Mouse (Mus musculus) ovary, postnatal 36 days (tissue): ENCODE results near the gene Apc2.
"Not testable (repeated sequence)": the region's sequence is repeated elsewhere in the genome, so short reads cannot be mapped to it uniquely, and the experiment has no call there.

Experiments used
- DNase-seq: peaks from one replicate; pipeline ENCODE4 v3.0.0; 2022; ENCODE audit warnings: low spot score, mixed read lengths

The Apc2 gene

DNA sequence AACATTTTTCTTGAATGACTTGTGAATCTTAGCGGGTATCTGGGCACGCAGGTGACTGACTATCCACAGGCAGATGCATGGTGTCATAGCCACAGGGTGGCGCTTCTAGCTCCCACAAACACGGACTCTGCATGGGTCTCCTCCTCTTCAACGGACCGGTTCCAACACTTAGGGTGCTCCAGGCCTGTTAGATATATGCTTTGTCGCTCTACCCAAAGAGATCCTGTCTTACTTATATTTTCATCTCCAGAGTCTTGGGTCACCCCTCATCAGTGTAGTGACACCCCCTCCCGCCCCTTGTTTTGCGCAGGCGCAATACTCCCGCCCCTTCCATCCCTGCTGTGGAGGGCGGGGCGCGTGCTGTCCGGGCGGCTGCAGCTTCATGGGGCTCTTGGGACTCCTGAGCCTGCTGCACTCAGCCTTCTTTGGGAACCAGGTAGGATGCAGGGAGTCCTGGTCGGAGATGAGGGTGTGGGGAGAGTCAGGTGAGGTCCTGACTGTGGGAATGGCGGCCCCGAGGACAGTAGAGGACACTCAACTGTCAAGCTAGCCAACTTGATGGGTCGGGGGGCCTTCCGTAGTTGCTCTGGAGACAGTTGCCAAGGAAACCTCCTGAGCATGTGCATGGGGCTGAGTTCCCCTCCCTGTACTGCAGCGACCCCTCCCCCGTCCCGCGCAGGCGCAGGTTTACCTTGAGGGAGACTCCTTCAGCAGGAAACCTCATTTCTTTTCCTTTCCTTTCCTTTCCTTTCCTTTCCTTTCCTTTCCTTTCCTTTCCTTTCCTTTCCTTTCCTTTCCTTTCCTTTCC is at the start of gene Apc2:
Gene Apc2, plus strand, starts transcription at position 360 of the 808 bp plus-strand sequence.
- DNase-seq, result peak; percentile 71

DNA sequence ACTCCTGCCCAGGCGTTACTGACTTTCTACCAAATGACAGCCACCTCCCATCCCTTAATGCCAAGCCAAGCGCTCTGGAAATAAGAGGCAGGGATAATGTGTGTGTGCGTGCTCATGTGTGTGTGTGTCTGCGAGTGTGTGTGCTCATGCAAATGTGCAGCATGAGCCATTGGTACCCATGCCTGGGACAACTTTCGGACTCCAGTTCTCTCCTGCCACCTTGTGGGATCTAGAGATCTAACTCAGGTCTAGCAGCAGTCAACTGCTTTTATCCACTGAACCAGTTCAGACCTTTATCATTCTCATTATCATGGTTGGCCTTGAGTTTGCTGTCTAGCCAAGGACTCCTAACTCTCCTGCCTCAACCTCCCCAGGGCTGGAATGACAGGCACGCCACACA is 47.9 kb upstream of the Apc2 start:
- no peak for DNase-seq

DNA sequence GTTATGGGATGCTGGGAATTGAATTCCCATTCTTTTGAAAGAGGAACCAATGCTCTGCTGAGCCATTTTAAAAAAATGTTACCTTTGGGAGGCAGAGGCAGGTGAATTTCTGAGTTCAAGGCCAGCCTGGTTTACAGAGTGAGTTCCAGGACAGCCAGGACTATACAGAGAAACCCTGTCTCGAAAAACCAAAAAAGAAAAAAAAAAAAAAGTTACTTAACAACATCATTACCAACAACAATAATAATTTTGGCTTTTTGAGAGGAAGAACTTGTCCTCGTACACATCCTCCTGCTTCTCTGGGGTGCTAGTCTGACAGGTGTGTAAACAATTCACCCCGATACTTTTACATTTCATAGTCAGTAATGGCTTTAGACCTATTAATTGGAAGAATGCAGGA is 47.3 kb upstream of the Apc2 start:
- not testable (repeated sequence) for DNase-seq

DNA sequence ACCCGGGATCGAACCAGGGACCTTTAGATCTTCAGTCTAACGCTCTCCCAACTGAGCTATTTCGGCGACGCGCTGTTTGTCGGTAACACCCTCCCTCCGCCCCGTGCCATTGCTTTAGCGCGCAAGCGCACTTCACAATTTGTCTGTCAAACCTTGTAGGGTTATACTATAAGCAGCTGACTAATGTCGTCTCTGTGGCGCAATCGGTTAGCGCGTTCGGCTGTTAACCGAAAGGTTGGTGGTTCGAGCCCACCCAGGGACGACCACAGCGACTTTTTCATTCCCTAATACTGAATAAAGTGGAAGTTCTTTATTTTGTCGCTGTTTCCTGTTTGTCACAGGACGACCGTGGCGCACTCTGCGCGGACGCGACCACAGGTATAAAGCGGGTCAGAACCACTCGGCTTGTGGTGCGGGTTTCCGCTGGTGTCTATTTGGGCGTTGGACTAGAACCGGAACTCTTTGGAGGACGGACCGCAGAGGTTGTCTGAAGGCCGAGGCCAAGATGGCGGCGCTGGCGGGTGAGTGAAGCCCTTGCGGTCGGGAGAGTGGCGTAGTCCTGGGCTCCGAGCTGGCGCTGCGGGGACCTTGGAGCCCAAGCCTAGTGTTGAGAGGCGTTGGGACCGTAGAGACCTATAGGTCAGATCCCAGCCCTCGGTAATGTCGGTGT is 46.7 kb upstream of the Apc2 start, which contains the start of gene Ndufs7:
Gene Ndufs7, plus strand, starts transcription at position 151 of the 670 bp plus-strand sequence.
- peak; percentile 91 for DNase-seq

DNA sequence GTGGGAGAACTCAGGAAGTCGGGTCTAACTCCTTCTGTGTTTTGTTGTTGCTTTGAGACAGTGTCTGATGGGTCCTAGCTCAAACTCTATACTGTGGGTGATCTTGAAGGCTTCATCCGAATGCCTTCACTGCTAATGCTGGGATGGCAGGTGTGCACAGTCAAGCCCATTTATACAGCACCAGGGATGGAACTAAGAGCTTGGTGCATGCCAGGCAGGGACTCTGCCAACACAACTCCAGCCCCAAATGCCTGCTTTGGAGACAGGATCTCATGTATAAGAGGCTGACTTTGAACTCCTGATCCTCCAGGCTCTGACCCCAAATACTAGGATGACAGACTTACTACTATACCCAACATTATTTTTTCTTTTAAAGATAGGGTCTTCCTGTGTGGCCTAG is 45.7 kb upstream of the Apc2 start:
- no peak for DNase-seq

DNA sequence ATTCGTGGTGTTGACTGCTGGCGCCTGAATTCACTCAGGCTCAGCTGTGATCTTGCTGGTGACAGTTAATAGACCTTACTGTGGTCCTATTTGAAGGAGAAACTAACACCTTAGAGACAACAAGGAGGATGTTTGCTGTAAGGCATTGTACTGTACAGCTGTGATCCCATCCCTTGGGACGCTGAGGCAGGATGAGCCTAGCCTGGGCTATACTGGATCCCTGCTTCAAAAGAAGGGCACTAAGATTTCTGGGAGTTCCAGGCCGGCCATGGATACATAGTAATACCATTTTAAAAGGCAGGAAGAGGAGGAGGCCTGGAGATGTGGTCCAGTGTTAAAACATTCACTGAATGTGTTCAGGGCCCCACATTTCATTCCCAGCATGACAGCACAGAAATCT is 45.2 kb upstream of the Apc2 start:
- no peak for DNase-seq

DNA sequence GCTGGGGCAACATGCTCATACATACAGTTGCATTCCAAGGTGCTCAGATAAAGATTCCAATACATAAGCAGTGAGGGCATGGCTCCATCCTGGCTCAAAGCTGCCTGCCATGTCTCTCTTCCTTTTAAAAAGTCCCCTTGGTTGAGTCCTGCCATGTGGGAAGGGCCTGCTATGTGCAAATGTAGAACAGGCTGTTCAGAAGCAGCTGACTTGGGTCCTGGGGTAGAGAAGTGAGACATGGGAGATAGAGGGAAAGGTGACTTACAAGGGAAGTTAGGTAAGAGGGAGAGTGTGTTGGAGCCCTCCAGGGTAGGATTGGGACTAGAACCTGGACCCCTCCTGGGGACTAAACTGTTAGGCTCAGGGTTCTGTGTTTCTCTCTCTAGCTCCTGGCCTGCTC is 43.8 kb upstream of the Apc2 start:
- DNase-seq, result no peak

DNA sequence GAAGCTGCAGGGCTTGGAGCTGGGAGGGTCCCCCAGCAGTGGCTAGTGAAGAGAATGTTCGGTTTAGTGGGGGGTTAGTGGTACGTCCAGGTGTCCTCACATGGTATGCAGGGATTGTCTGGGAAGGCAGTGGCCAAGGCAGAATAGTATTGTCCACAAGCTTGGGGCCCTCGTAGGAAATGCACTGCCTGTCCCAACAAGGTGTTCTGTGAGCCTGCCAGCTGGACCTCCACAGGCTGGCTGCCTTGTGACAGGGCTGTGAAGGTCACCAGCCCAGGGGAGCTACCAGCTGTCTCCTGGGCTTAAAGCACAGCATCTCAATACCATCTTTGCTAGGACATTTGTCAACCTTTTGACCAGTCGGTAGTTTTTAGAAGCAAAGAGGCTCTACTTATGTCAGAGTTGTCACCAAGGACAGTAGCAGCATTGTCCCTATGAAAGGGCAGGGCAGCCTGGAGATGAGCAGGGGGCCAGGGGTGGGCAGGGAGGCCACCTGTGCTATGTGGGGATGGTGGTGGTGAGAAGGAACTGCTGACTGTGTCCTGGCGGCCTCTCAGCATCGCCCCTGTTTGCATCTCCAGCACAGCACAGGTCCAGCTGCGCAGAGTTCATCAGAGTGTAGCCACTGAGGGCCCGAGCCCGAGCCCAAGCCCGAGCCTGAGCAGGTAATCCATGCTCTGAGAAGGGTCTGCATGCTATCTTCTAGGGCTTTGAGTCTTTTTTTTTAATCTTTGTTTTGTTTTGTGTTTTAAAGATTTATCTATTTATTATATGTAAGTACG is 43.1 kb upstream of the Apc2 start:
- DNase-seq, result no peak

DNA sequence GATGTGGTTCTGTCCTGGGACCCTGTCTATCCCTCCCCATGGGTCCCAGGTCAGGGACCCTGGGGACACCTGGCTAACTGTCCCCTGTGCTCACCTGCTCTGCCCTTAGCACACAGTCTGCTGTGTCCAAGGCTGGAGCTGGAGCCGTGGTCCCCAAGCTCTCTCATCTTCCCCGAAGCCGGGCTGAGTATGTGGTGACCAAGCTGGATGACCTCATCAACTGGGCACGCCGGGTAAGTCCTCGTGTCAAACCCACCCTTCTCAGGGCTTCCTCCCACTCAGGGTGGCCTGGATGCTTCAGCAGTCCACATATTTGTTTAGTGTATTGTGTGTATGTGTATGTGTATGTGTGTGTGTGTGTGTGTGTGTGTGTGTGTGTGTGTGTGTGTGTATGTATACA is 42.2 kb upstream of the Apc2 start:
- no peak for DNase-seq

DNA sequence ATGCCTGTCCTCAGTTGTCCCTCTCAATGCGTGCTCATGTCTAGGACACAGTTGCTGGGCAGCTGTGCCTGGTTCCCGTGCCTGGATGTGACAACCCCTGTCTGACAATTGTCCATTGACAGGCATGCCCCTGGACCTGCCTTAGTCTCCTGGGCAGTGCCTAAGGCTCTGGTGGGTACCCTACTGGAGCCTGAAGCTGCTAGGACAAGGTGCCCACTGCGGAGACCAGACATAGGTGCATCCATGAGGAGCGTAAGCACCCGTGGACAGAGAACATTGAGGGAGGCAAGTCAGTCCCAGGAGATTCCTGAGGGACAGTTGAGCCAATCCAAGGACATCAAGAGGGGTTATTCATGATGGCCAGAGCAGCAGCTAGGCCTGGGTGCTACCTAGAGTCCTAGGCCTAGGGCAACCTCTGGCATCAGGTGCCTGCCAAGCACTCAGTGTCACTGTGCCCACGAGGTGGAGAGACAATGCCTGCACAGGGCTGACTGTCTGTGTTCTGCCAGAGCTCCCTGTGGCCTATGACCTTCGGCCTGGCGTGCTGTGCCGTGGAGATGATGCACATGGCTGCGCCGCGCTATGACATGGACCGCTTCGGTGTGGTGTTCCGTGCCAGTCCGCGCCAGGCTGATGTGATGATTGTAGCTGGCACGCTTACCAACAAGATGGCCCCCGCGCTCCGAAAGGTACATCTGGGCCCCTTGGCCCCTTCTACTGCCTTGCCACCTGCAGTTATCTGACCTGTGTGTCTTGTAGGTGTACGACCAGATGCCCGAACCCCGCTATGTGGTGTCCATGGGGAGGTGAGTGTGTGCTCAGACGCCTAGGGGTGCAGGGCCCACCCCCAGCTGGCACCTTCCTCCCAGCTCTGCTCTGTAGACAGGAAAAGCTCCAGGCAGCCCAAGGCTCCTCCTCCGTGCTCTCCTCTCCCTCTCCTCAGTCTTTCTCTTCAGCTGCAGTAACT is 41.2 kb upstream of the Apc2 start:
- DNase-seq, result no peak

DNA sequence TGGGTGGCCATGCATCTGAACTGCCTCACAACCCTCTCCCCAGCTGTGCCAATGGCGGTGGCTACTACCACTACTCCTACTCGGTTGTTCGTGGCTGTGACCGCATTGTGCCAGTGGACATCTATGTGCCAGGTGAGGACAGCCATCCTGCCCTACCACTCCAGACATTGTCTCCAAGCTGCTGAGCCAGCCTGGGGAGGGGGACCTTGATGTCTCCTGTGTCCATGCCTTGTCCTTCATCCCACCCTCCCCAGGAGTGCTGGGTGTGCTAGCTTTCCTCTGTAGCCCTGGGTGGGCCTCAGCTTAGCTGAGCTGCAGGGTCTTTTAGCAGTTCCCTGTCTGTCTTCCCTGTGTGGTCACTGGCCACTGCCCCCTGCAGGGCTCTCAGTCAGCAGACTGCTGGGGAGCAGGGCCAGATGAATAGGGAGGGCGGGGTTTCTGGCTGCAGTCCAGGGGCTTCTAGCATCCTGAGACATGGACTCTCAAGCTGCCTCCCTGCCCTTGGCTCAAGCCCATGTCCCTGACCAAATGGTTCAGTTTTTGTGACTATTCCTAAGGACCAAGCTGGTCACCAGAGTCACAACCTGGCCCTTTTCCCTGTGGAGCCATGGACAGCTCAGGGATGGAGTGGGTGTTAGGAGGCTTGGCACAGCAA is 39.8 kb upstream of the Apc2 start:
- peak; percentile 52 for DNase-seq

DNA sequence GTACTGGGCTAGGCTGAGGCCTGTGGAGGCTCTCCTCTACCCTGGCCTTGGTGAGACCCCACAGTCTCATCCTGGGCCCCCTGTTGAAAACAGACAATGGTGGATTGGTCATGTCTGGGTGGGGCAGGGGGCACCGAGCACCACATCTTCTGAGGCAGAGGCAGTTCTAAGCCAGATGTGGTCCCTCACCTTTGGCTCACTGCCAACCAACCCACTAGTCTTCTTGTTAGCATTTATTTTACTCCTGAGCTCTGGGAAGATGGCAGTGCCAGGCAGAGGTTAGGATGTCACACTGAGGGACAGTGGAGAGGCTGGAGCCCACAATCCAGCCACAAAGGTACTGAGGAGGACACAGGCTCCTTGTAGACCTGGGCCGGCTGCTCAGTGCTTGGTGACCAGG is 37.8 kb upstream of the Apc2 start:
- no peak for DNase-seq

DNA sequence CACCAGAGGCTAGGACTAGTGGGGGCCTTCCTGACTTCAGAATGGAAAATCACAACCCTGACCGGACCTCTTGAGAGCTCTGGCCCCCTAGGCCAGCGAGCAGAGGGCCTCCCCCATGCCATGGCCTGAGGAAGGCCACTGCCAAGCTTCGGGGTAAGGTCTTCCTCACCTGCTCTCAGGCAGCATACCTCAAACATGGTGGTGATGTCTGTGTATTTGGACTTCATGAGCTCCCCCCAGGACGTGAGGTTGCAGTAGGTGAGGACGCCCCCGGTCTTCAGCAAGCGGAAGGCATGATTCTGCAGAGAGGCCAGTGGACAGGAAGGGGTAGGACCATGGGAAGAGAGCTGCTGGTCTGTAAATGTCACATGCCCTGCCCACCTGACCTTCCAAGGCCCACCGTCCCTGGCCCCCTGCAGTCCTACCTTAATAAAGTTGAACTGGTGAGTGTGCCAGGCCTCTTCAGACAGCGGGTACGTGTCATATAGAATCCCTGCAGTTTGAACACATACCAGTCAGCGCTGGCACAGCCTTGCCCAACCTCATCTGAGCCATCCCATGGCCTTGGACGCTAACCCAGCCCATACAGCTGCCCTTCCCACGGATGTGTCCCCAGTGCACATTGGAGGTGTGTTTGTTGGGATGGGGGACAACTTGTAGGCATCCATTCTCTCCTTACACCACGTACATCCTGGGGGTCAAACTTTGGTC is 36.9 kb upstream of the Apc2 start:
- DNase-seq, result no peak

DNA sequence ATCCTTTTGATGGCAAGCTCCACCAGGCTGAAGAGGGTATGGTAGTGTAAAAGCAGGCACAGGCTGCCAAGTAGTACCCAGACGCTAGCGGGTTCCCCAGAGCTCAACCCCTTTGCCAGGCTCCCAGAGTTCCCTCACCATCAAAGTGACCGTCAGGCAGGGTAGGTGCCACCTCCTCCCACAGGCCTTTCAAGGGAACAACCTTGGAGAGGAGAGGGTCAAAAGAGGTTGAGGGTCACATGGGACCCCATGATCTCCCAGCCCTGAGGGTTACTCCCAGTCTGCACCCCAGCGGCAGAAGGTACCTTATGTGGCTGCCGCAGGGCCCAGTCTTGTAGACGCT is 36.3 kb upstream of the Apc2 start:
- DNase-seq, result no peak

DNA sequence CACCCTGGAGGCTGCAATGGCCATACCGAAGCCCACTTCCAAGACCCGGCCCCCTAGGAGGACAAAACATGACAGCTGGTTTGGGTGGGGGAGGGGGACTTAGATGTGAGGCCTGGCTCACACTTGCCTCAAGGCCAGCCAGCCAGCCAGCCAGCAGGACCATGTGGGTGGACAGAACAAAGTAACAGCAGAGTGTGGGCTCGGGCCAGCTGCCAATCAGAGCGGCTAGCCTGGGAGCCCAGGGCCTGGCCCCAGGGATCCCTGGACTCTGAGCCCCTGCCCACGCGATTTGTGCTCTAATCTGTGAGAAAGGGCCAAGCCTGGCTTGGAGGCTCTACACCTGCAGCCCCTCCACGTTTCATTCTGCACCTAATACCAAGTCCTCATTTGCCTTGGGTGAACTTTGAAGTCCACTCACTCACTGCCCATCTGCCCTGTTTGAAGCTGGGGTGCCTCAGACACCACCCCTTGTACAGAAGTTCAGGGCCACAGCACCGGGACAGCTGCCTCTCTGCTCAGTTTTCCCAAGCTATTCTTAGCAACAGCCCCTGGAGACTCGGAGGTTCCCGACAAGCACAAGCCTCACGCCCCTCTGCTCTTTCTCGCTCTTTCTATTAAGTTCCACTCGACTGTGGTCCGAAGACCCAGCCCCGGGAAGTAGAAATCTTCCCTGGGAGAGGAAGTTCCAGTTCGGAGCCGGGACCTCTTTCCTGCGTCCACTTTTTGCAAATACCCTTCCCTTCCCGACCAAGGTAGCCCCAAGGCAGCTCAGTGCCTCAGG is 35.7 kb upstream of the Apc2 start:
- DNase-seq, result peak; percentile 76

DNA sequence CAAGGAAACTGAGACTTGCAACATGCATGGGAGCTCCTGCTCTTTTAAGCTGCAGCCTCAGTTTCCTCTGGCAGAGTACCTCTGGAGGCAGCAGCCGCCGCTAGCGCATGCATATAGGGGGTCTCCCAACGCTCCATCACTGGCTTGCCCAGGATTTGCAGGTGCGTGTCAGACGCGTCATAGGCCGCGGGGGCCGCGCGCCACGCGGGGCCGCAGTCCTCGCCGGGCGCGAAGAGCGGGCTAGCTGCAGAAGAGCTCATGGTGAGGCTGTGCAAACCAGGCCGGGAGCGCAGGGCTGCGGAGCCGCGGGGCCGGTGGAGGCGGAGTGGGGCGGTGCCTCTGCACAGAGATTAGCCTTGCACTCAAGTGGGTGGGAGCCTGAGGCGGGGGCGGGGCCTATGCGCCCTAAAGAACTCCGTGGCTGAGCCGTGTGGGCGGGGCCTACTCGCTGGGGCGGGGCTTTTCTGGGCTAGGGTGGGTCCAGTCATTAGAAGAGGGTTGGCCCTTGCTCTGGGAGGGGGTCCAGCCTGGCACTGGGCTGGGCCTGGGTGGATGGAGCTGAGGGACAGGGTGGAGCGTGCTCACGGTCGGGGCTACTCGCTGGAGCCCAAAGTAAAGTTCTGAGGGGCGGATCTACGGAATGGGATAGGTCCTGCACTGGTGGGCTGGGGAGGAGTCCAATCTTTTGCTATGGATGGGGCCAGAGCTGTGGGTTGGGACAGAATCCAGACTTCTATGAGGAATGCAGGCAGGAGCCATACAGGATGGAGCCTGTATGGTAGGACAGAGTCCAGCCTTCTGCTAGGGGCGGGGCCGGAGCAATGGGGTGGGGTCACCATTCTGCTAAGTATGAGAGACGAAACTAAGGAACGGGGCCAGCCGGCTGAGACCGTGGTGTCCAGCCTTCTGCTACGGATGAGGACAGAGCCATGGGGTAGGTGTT is 34.9 kb upstream of the Apc2 start, which contains the start of the genes Gamt and Dazap1:
Gene Gamt, minus strand, starts transcription at position 371 of the 943 bp plus-strand sequence.
Gene Dazap1, plus strand, starts transcription at position 845 of the 943 bp plus-strand sequence.
- DNase-seq, result peak; percentile 99

DNA sequence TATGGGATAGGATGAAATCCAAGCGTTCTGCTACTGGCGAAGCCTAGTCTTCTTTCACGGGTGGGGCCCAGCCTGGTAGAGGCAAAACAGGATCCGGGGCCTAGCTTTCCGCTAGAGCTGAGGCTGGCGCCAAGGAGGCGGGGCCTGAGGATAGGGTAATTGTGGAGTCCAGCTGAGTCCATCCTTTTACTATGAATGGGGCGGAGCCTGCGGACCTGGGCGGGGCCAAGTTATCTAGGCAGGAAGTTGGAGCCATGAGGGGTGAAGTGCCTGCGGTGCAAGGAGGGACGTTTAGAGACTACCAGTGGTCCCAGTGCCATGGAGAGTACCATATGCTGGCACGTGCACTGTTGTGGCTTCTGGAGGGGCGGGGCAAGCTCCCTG is 34.2 kb upstream of the Apc2 start:
- DNase-seq, result peak; percentile 97

DNA sequence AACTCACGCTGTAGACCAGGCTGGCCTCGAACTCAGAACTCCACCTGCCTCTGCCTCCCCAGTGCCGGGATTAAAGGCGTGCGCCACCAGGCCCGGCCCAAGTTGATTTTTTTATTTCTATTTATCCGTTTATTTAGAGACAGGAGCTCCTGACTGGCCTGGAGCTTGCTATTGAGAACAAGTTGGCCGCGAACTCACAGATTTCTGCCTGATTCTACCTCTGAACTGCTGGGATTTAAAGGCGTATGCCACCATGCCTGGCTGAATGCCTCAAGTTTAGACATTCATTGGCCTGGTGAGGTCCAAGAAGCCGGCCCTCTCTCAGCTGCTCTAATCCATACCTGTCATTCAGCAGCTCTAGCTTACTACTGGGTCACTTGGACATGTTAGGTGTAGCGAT is 33.6 kb upstream of the Apc2 start:
- no peak for DNase-seq
